Mouse (Mus musculus) adrenal gland, postnatal 14 days (tissue): ENCODE measurements at regions not wholly inside any gene's neighbourhood (a gene's known extent, or its start where the extent isn't known, plus 50 kb on each side); places are given as distances from the start of the nearest gene placed in this dataset.
A peak's percentile ranks its signal among the peaks of the same experiment; 100 is the strongest.

Experiments used
- DNase-seq: peaks from one replicate; pipeline ENCODE4 v3.0.0; 2021; ENCODE audit warnings: mixed read lengths

- DNase-seq: no peak
Observed at GRCm38 (mm10) chr16:93263141-93263815, 340.6 kb downstream of the Setd4 start.

- DNase-seq: peak; percentile 58
Observed at GRCm38 (mm10) chr16:93246825-93247224, 357.0 kb downstream of the Setd4 start.

- DNase-seq: no peak
Observed at GRCm38 (mm10) chr16:93245738-93246137, 358.1 kb downstream of the Setd4 start.

- no peak for DNase-seq
Observed at GRCm38 (mm10) chr16:93238898-93239297, 365.0 kb downstream of the Setd4 start.

GRCm38 (mm10) chr16:93238326-93238725 lies 365.5 kb downstream of the Setd4 start:
- no peak for DNase-seq

GRCm38 (mm10) chr16:93225644-93226043 lies 378.2 kb downstream of the Setd4 start:
- DNase-seq: no peak

GRCm38 (mm10) chr16:93225196-93225595 lies 378.7 kb downstream of the Setd4 start:
- DNase-seq: no peak

GRCm38 (mm10) chr16:93219731-93220130 lies 384.1 kb downstream of the Setd4 start:
- no peak for DNase-seq

GRCm38 (mm10) chr16:93218402-93218801 lies 385.5 kb downstream of the Setd4 start:
- peak; percentile 13 for DNase-seq

GRCm38 (mm10) chr16:93217600-93218226 lies 386.1 kb downstream of the Setd4 start:
- no peak for DNase-seq

GRCm38 (mm10) chr16:93215630-93216029 lies 388.2 kb downstream of the Setd4 start:
- no peak for DNase-seq

GRCm38 (mm10) chr16:93213618-93214017 lies 387.7 kb upstream of the Runx1 start:
- DNase-seq: no peak

GRCm38 (mm10) chr16:93207675-93208074 lies 381.7 kb upstream of the Runx1 start:
- DNase-seq: no peak

- no peak for DNase-seq
Observed at GRCm38 (mm10) chr16:93207217-93207616, 381.3 kb upstream of the Runx1 start.

GRCm38 (mm10) chr16:93206325-93206724 lies 380.4 kb upstream of the Runx1 start:
- no peak for DNase-seq

GRCm38 (mm10) chr16:93204601-93205000 lies 378.7 kb upstream of the Runx1 start:
- DNase-seq: no peak

GRCm38 (mm10) chr16:93202591-93202990 lies 376.6 kb upstream of the Runx1 start:
- no peak for DNase-seq

- no peak for DNase-seq
Observed at GRCm38 (mm10) chr16:93197300-93197699, 371.4 kb upstream of the Runx1 start.

- DNase-seq: peak; percentile 12
Observed at GRCm38 (mm10) chr16:93193921-93194481, 368.1 kb upstream of the Runx1 start.

- peak; percentile 12 for DNase-seq
Observed at GRCm38 (mm10) chr16:93193263-93193662, 367.3 kb upstream of the Runx1 start.

- DNase-seq: no peak
Observed at GRCm38 (mm10) chr16:93192651-93193173, 366.8 kb upstream of the Runx1 start.

- DNase-seq: no peak
Observed at GRCm38 (mm10) chr16:93191174-93191573, 365.2 kb upstream of the Runx1 start.

GRCm38 (mm10) chr16:93190301-93190700 lies 364.4 kb upstream of the Runx1 start:
- DNase-seq: no peak

- DNase-seq: no peak
Observed at GRCm38 (mm10) chr16:93189875-93190274, 363.9 kb upstream of the Runx1 start.
